Mouse (Mus musculus) heart, adult 2 months (tissue): ENCODE measurements around the gene Pmis2. TPM values are rescaled to one million over a fixed set of nuclear protein-coding genes. Genes with fewer than 3 reads are reported as not detected.

Source experiments
- DNase-seq, 2 experiments: peaks; one replicate each; pipeline ENCODE4 v3.0.0; 2021
- H3K27ac ChIP-seq: fragments of 200-600 bp; 2 replicates; pipeline ENCODE4 v1.8.1; 2022
- H3K27me3 ChIP-seq: fragments of 200-500 bp; 2 replicates; pipeline ENCODE4 v1.6.1; 2012; ENCODE audit warnings: mild to moderate bottlenecking, low read length, inconsistent platforms, mixed read lengths; ENCODE audit not compliant: control insufficient read depth, insufficient read depth
- H3K36me3 ChIP-seq: fragments of 200-500 bp; 2 replicates; pipeline ENCODE4 v1.6.1; 2012; ENCODE audit warnings: low read length, inconsistent platforms; ENCODE audit not compliant: control insufficient read depth, insufficient read depth
- H3K4me1 ChIP-seq: fragments of 200-500 bp; 2 replicates; pipeline ENCODE4 v1.6.1; 2011; ENCODE audit warnings: low read length; ENCODE audit not compliant: control insufficient read depth, insufficient read depth
- H3K4me3 ChIP-seq: fragments of 200-600 bp; 2 replicates; pipeline ENCODE4 v1.8.1; 2022
- H3K79me2 ChIP-seq: fragments of 200-500 bp; replicated peaks from 2 replicates; pipeline ENCODE4 v1.6.1; 2012; ENCODE audit warnings: mild to moderate bottlenecking, inconsistent platforms, low read length, moderate library complexity, mixed read lengths; ENCODE audit not compliant: control insufficient read depth, insufficient read depth
- H3K9ac ChIP-seq: fragments of 200-500 bp; 2 replicates; pipeline ENCODE4 v1.6.1; 2012; ENCODE audit warnings: low read depth, mild to moderate bottlenecking, control low read depth, inconsistent platforms, low read length, mixed read lengths
- CTCF ChIP-seq: fragments of 200-600 bp; IDR thresholded peaks from 2 replicates; pipeline ENCODE4 v1.8.1; 2022; ENCODE audit warnings: antibody characterized with exemption, mild to moderate bottlenecking, moderate library complexity
- EP300 ChIP-seq: fragments of 200-500 bp; IDR thresholded peaks from 2 replicates; pipeline ENCODE4 v1.6.1; 2011; ENCODE audit warnings: low read depth, low read length, control low read depth; ENCODE audit not compliant: insufficient read depth
- POLR2A ChIP-seq: fragments of 200-500 bp; IDR thresholded peaks from 2 replicates; pipeline ENCODE4 v1.6.1; 2011; ENCODE audit warnings: mild to moderate bottlenecking, low read depth, low read length, control low read depth; ENCODE audit not compliant: insufficient read depth
- WGBS: fragments of 180-500 bp; shearing (Covaris S2); methylation state at CpG from one replicate; pipeline ENCODE4 v1.1.7; 2018; 5-methylcytosine and 5-hydroxymethylcytosine counted together
- intact Hi-C: fragments of 180-260 bp; cut with DNase I; formaldehyde crosslinking; loops from one replicate; pipeline ENCODE4 v1.15.1; 2025
- polyA plus RNA-seq: library from polyadenylated mRNA; depleted of rRNA; stranded (reverse); fragments of >200 nt; gene quantifications from 2 replicates; pipeline ENCODE4 v1.2.3, GENCODE M21; 2012
- total RNA-seq, 2 experiments: library from RNA; stranded (reverse); gene quantifications; 2 replicates each; pipeline ENCODE4 v1.2.3; 2021

Pmis2 gene
- total and polyA plus RNA-seq, 3 experiments: 0.52 TPM; not detected in 2

- DNase-seq: peak; percentile 73 to 74
- WGBS: 42% methylated on average over 5 of the region's 5 CpGs
- H3K27ac ChIP-seq: no peak overlapping the region
- no peak overlapping the region for H3K9ac ChIP-seq
- H3K79me2 ChIP-seq: no peaks in the 10 kb centered on the region
- TF ChIP-seq POLR2A (no peak), CTCF (peak; percentile 29; the same call in 1 of the 2 replicates)
- intact Hi-C loops: no loop called here
- no peaks in the 10 kb centered on the region for H3K36me3 ChIP-seq
- H3K4me1 ChIP-seq: no peaks in the 10 kb centered on the region
- no peaks in the 10 kb centered on the region for H3K27me3 ChIP-seq
- no peak overlapping the region for H3K4me3 ChIP-seq
These were observed 7.0 kb upstream of the Pmis2 start for GRCm38 (mm10) chr7:30678263-30678975.

GRCm38 (mm10) chr7:30669229-30669628, 2.2 kb downstream of the Pmis2 start:
- no peak overlapping the region for H3K9ac ChIP-seq
- H3K79me2 ChIP-seq: no peaks in the 10 kb centered on the region
- DNase-seq: no peak
- WGBS: 41% methylated on average over 3 of the region's 3 CpGs
- H3K4me3 ChIP-seq: no peak overlapping the region
- no peaks in the 10 kb centered on the region for H3K4me1 ChIP-seq
- no peaks in the 10 kb centered on the region for H3K27me3 ChIP-seq
- H3K36me3 ChIP-seq: no peaks in the 10 kb centered on the region
- intact Hi-C loops: loop anchor here (10.0 kb wide), 1 partner anchor 186 kb away; the partner anchor contains the start of gene Ffar3
- no peak overlapping the region for H3K27ac ChIP-seq
- TF ChIP-seq EP300: no peak
- peak; percentile 61 for TF ChIP-seq CTCF
- no peak for TF ChIP-seq POLR2A

GRCm38 (mm10) chr7:30665321-30665720, 6.1 kb downstream of the Pmis2 start:
- Histone ChIP-seq H3K4me3 (peak overlapping the region; percentile 72), H3K36me3 (no peaks in the 10 kb centered on the region), H3K79me2 (no peaks in the 10 kb centered on the region), H3K4me1 (no peaks in the 10 kb centered on the region), H3K9ac (peak overlapping the region; percentile 68; the same call in 1 of the 2 replicates), H3K27ac (peak overlapping the region; percentile 67), H3K27me3 (no peaks in the 10 kb centered on the region)
- intact Hi-C loops: loop anchor here (1.0 to 10.0 kb wide), 3 partner anchors 15 to 189 kb away; partner anchors contain the start of genes Ffar3, Rbm42 and Tmem147
- no peak for TF ChIP-seq EP300
- no peak for TF ChIP-seq CTCF
- no peak for TF ChIP-seq POLR2A
- no peak for DNase-seq
- 7% methylated on average over 11 of the region's 11 CpGs for WGBS

- intact Hi-C loops: loop anchor here (1.0 to 10.0 kb wide), 3 partner anchors 14 to 190 kb away; partner anchors contain the start of genes Ffar3, Rbm42 and Tmem147
- DNase-seq: peak; percentile 89 to 92
- peak within 1 kb of the TSS; percentile 67 for H3K27ac ChIP-seq
These were observed 6.7 kb downstream of the Pmis2 start, which contains the start of gene Haus5 for GRCm38 (mm10) chr7:30664529-30665200. Haus5 (minus strand) TSS chr7:30664994.

GRCm38 (mm10) chr7:30649591-30650540, 21.5 kb downstream of the Pmis2 start, which contains the start of gene Rbm42:
Rbm42 (minus strand) TSS chr7:30650317.
- H3K27me3 ChIP-seq: no peaks in the 10 kb centered on the region
- H3K9ac ChIP-seq: peak within 1 kb of the TSS; percentile 86
- TF ChIP-seq POLR2A (peak; percentile 89), CTCF (no peak), EP300 (no peak)
- peaks cover 2% of the 10 kb centered on the region; the same call in 1 of the 2 replicates for H3K36me3 ChIP-seq
- 0 out of 2 replicates have a peak, but pooled peaks cover 2% of the 10 kb centered on the region for H3K79me2 ChIP-seq
- H3K4me3 ChIP-seq: peak within 1 kb of the TSS; percentile 97
- 1% methylated on average over 59 of the region's 59 CpGs for WGBS
- peaks cover 2% of the 10 kb centered on the region; the same call in 1 of the 2 replicates for H3K4me1 ChIP-seq
- peak; percentile 95 to 99 for DNase-seq
- H3K27ac ChIP-seq: peak within 1 kb of the TSS; percentile 85
- intact Hi-C loops: loop anchor here (2.0 to 5.0 kb wide), 4 partner anchors 15 to 77 kb away; partner anchors contain the start of genes Cox6b1, Haus5, Kmt2b and Tmem147

More at GRCm38 (mm10) chr7:30664529-30665200, 6.7 kb downstream of the Pmis2 start, which contains the start of gene Haus5:
- H3K27me3 ChIP-seq: no peaks in the 10 kb centered on the region
- TF ChIP-seq POLR2A (peak; percentile 54), CTCF (no peak), EP300 (peak; percentile 58; the same call in 1 of the 2 replicates)
- H3K9ac ChIP-seq: peak within 1 kb of the TSS; percentile 80
- H3K36me3 ChIP-seq: no peaks in the 10 kb centered on the region
- no peaks in the 10 kb centered on the region for H3K4me1 ChIP-seq
- H3K79me2 ChIP-seq: no peaks in the 10 kb centered on the region
- under 1% methylated on average over 34 of the region's 34 CpGs for whole genome bisulfite sequencing
- H3K4me3 ChIP-seq: peak within 1 kb of the TSS; percentile 72
